Mouse (Mus musculus) gastrocnemius, postnatal 14 days (tissue): ENCODE measurements around the gene Ddx41. TPM values are rescaled to one million over a fixed set of nuclear protein-coding genes. Genes with fewer than 3 reads are reported as not detected.
A peak's percentile ranks its signal among the peaks of the same experiment; 100 is the strongest.

Experiments
- DNase-seq: peaks from one replicate; pipeline ENCODE4 v3.0.0; 2021; ENCODE audit warnings: mixed read lengths
- intact Hi-C: fragments of 180-260 bp; cut with DNase I; formaldehyde crosslinking; loops from one replicate; pipeline ENCODE4 v1.15.1; 2025; ENCODE audit warnings: low total_unique reads
- total RNA-seq, 2 experiments: library from RNA; stranded (reverse); gene quantifications; 2 replicates each; pipeline ENCODE4 v1.2.3; 2021

Ddx41 gene
- total RNA-seq, 2 experiments from 2014 or later = 8.8 to 9.5 TPM

DNA sequence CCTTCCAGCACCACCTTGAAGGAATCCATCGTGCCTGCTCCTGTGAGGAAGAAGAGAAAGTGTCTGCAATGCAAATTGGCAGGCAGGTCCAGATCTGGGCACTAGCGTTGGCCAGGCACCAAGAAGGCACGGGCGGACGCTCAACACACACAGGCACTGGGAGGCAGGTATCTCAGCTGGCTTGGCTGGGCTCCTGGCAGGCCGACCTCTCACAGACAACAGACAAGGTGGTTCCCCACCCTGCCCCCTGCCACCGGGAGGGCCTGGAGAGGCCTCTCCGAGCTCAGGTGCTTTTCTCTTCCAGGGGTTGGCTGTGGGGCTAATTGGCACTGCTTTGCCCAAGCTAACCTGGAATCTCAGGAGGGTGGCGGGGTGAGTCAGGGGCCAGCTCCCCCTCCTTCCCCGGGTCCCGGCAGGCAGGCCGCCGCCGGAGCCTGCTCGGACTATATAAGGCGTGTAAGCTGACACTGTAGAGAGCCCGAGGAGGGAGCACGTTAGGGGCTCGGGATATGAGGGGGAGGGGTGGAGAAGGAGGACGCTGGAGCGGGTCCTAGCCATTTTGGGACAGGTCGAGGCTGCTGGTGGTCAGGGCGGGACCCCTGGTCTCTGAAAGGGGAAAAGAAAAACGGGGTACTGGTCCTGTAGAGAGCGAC lies 24.0 kb downstream of the Ddx41 start:
- DNase-seq = peak; percentile 75
- intact Hi-C loops = loop anchor here (5.0 kb wide), 1 partner anchor 35 kb away; no protein-coding TSS in a partner anchor

DNA sequence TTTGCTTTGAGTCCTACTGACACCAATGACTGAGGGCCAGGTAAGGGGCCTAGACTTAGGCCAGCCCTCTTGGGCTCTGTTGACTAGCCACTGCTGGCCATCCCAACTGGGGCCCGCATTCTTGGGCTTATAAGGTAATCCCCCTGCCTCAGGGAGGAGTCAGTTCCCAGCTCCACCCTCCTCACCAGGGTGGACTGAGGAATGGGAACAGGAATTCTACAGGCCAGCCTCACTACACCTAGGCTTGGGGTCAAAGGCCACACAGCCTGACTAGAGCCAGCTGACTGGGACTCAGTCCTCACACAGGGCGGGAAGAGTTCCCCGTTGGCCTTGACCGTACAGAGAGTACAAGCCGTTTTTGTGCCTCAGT lies 25.0 kb downstream of the Ddx41 start:
- intact Hi-C loops = loop anchor here (5.0 kb wide), 1 partner anchor 34 kb away; no protein-coding TSS in a partner anchor
- no peak for DNase-seq

DNA sequence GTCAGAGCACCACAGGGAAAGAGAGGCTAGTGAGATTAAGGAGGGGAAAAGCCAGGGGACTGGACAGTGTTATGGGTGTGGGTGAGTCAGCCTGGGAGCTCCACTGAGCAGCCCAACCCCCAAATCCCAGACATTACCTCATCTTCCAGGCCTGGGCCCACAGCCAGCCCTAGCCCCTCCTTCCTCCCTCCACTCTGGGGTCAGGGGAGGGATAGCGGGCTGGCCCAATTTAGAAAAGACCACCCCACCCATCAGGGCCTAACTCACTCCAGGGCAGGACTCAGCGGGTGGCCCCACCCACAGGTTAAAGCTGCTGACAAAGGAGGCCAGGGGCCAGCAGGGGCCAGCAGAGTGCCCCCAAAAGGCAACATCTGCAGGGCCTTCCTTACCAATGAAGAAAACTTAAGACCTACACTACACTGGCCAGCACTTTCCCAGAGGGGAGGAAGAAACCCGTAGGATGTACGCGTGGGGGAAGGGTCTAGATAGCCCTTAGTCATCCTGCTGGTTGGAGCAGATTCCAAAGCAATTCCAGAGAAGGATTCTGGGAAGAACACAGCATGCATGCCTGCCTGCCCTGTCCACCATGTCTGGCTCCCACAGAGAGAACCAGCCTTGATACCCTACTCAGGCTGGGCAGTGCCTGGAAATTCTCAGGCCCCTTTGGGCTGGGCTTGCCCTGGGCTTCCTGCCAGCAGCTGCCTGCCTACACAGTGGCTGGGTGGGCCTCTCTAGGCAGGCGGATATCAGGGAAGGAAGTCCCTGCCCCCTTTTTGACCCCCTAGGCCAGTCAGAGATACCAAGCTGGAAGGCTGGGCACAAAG lies 25.6 kb downstream of the Ddx41 start:
- intact Hi-C loops = loop anchor here (5.0 kb wide), 1 partner anchor 34 kb away; no protein-coding TSS in a partner anchor
- DNase-seq = peak; percentile 90

DNA sequence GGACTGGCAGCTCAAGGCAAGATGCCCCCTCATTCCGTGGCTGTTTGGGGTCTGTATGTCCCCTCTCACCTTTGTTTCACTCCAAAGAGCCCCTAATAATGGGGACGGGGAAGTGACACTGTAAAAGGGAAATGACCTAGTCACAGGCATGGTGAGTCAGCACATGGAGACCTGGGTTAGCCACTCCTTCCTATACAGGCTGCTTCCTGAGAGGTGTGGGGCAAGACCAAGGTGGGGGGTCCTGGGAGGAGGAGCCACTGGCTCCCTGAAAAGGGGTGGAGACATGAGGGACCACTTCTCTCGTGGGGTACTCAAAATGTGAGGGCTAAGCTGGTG lies 26.2 kb downstream of the Ddx41 start:
- intact Hi-C loops = loop anchor here (5.0 kb wide), 1 partner anchor 33 kb away; no protein-coding TSS in a partner anchor

DNA sequence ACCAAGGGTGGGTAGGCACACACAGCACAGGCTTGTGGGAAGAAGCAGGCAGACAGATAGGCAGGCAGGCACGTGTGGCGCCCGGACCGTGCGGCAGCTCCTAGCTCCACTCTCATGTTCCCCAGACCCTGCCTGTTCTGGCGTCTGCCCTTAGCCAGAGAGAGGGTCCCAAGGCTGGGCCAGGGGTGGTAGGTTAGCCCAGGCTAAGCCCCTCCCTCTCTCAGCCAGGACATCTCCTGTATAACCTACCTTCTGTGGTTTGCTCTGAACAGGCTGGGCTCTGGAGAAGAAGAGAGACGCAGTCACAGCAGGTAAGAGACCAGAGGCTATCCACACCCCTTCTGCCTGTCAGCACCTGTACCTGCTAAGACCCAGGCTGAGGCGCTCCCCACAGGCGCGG lies 27.9 kb downstream of the Ddx41 start:
- DNase-seq = no peak
- intact Hi-C loops = no loop called here

More for the DNA sequence above, 26.2 kb downstream of the Ddx41 start:
- no peak for DNase-seq

DNA sequence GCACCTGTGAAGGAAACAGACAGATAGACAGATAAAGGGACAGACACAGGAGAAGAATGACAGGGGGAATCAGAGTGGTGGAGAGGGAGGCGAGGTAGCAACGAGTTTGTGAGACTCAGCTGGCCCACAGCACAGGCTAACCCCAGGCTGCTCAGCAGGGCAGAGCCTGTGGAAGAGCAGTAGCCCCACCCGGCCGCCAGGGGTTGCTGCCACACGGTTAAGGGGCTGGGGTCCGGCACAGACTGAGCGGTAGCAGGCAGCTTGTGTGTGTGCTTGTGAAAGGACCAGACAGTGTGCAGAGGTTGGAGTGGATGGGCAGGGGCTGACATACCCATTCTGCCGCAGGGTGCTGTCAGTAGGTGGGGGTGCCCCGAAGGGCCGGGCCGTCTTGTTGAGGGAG lies 28.6 kb downstream of the Ddx41 start:
- intact Hi-C loops = no loop called here

DNA sequence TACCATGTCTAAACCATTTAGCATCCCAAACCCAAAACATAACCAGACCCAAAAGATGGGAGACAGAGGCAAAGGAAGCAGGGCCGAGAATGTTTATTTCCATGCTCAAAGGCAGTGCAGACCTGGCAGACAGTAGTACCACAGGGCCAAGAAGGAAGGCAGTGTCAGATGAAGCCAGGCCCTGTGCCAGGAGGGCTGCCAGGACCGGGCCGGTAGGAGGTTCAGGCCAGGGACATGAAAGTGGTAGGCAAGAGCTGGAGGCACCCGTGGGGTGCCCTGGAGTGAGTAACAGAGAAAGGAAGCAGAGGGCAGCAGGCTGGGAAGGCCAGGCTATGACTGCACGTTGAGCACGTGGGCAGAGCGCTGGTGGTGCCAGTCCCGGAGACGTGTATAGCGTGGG lies 29.8 kb downstream of the Ddx41 start:
- intact Hi-C loops = no loop called here
- DNase-seq = peak; percentile 76

More for the DNA sequence above, 28.6 kb downstream of the Ddx41 start:
- DNase-seq = no peak

DNA sequence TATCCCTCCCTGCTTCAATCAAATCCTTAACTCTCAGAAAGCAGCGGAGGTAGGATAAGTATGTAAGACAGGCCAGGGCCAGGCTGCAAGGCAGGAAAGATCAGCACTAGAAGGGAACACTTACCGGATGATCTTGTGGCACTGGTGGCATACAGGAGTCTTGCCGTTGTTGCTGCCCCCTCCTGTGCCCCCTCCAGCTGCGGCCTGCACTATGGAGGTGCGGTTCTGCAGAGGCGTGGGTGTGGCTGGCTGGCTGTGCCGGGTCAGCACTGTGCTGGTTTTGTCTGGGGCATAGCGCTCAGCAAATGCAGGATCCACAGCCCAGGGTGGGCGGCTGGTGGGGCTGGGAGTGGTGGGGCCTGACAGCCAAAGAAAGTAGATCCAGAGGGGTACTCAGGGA lies 30.6 kb downstream of the Ddx41 start:
- no peak for DNase-seq
- intact Hi-C loops = no loop called here

DNA sequence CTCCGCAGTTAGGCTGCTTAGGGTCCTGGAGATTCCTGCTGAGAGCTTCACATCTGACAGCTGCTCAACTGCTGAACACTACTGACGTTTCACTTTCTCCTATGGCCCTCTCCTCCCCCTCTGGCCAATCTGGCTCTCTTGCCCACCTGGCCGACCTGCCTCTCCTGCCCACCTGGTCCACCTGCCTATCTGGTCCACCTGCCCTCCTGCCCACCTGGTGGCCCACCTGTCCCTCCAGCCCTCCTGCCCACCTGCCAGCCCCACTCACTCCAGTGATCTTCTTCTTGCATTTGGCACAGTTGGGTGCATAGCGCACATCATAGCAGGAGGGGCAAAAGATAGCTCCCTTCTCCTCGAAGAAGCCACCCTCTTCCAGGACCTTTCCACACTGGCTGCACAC lies 32.1 kb downstream of the Ddx41 start:
- intact Hi-C loops = no loop called here
- no peak for DNase-seq

DNA sequence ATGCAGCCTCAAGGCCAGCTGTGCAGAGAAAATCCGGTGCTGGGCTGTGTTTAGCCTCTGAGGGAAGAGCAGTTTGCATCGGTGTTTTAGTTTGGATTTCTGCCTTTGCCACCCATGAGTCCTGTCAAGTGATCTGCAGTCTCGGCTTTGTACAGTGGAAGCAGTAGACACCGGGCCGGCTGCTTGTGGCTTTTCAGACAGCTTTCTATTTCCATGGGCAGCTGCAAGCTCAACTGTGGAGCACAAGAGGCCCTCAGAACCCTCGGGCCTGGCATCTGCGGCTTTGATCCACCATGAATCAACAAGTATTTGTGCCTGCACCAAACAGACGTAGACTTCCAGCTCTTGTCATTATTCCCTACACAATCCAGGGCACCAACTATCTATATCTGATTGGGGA lies 34.1 kb downstream of the Ddx41 start:
- no peak for DNase-seq
- intact Hi-C loops = no loop called here

DNA sequence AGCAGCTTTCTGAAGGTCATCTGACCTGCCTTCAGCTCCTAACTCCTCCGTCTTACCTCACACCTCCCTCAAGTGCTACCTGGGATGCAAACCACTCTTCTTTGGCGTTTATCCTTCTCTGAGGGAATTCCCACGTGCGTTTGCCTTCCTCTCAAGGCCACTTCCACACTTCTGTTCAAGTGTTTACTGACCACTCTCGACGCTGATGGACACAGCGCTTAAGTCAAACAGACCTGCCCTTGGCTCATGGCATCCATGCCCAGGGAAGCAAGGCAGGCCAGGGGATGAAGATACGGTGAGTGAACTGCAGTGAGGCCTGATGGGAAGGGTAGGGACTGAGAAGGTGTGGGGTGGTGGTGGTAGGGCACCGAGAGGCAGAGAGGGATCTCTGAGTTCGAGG lies 35.9 kb downstream of the Ddx41 start:
- DNase-seq = no peak
- intact Hi-C loops = no loop called here

DNA sequence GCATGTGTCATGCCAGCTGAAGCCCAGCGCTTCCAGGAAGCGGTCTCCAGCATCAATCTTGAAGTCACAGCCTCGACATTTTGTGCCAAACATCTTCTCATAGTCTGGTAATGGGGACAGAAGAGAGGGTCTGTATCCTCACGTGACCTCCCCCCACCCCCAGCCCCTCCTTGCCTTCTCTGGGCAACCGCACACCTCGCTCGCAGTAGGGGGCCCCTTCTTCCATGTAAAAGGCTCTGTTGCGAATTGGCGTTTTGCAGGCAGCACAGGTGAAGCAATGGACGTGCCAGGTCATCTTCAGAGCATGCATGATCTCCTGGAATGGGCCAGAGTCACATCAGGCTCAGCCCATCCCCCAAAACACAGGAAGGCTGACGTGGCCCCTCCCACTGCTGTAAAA lies 37.6 kb downstream of the Ddx41 start:
- no peak for DNase-seq

DNA sequence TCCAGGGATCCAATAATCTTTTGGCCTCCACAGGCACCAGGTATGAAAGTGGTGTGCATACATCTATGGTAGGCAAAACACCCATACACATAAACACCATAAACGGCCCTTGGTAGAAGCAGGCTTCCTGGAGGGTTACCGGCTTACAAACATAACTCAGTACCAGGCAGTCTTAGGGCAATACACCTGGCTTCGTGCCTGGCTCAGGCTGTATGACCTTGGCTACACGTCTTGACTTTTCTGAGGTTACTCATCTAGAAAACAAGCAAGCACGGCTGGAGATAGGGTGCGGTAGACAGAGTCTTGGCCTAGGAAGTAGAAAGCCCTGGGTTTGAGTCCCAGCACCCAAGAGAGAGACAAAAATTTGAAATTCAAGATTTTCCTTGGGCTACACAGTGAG lies 39.8 kb downstream of the Ddx41 start:
- DNase-seq = no peak
- intact Hi-C loops = no loop called here

More for the DNA sequence above, 37.6 kb downstream of the Ddx41 start:
- intact Hi-C loops = no loop called here

DNA sequence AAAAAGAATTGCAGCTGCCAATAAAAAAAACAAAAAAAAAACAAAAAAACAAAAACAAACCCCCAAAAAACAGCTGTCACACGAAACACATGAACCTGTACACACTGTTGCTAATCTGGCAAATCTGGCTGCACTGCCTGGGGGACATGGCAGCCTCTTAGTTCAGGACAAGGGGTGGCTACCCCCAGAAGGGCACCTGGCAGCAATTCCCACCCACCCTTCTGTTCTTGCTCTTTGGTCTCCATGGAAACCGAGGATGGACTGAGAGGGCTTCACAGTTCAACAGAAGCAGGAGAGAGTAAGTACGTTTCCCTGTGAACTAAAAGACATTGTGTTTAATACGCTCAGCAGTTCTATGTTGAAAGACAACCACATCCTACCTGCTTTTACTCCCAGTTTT lies 40.8 kb downstream of the Ddx41 start:
- DNase-seq = no peak
- intact Hi-C loops = no loop called here

DNA sequence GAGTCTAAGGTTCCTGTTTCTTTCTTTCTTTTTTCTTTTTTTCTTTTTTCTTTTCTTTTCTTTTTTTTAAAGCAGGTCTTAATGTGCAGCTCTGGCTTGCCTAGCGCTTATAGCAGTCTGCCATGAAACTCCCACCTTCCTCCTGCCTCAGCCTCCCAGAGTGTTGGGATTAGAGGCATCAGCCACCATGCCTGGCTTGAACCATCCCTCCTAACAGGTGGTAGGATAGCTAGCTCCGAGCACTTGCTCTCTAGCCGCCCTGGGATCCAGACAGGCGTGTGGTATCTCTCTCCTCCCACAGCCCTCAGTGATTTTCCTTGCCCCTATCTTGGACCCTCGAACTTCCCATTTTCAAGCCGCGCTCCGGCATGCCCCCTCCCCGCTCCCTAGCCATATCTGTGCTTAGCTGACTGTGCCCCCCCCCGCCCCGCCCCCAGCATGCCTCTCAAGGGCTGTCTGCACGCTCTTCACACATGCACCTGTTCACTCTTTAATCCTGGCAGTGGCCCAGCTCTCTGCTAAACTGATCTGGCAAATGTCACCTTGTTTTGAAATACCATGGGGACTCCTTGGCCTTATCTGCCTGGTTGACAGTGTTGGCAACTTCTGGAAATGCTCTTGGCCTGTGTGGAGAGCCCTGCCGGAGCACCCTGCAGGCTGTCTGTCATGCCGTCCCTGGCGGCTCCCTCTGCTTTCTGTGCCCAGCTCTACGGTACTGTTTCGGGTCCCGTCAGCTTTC lies 41.4 kb downstream of the Ddx41 start:
- intact Hi-C loops = no loop called here
- DNase-seq = peak; percentile 69

DNA sequence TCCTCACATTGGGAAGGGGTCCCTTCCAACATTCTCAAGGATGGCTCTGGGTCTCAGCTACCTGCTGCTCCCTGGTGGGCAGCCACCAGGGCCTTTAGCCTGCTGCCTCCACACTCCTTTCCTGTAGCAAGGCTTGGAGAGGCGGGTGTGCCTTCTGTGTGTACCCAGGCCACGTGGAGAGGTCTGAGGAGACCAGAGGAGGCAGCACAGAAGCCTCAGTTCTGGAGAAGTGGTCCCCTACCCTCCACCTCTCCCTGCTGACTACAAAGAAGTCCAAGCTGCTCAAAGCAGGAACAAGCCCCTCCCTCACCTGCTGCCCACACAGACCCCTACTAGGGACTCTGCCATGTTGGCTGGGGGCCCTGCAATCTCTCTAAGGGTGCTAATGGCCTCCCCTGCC lies 42.2 kb downstream of the Ddx41 start:
- no peak for DNase-seq
- intact Hi-C loops = no loop called here

DNA sequence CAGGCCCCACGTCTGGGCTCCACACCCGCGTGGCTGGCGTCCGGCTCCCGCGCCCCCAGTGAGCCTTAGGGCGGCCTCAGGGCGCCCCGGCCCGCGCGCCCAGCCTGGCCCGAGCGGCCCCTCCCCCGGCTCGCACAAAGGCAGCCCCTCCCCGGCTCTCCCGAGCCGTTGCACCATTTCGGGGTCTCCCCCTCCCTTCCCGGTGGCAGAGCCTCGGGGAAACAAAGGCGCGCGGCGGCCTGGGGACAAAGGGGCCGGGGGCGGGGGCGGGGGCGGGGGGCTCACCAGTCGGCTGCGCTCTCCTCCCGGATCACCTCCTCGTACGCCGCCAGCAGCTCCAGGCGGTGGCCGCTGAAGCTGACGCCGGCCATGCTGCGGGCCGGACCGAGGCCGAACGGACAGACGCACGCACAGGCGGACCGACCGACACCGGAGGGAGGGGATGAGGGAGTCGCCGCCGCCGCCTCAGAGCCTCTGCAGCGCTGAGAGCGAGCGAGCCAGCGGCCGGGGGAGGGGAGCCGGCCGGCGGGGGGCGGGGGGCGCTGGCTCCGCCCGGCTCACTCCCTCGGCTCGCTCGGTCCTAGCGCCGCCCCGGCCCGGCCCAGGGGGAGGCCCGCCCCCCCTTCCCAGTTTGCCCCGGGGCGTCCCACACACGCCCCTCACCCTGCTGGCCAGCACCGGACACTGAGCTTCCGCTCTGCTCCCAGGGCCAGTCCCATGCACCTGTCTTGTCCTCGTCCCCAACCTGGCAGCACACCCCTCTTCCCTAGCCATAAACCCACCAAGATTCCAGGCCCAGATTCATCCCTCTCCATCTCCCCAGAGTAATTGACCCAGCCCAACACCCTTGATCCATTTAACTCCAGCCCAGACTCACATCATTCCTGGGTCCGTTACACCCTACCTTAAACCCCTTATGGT lies 48.6 kb downstream of the Ddx41 start, which contains the start of gene Dbn1:
Gene Dbn1 (minus strand): TSS at position 534 of the 921 bp plus-strand sequence.
- intact Hi-C loops = no loop called here
- peak; percentile 73 for DNase-seq

DNA sequence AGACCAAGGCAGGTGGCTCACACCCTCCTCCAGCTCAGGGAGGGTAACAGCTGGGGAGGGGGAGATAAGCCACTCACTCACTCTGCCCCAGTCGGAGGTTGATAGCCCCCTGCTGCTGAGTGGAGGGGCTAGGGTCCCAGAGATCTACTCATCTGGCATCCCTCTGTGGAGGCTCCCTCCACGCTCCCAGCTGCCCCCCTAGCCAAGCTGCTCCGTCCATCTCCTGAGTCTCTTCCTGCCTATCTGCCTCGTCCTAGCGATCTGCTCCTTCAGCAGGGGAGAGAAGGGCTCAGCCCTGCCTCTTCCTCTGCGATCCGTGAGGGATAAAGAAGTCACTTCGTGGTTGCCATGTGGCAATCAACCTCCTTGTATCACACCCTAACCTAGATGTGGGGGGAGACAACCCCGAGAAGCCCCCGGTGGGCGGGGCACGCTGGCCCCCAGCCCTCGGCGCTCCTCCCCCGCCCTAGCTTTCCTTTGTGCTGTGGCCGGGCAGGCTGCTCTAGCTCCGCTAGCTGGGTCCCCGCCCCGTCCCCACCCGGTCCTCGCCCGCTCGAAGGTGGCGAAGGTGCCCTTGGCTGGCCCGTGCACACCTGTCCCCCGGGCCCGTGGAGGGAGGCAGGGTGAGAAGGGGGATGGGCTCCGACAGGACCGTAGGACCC lies 49.4 kb downstream of the Ddx41 start:
- intact Hi-C loops = no loop called here

More for the DNA sequence above, 49.4 kb downstream of the Ddx41 start:
- no peak for DNase-seq
